Mouse (Mus musculus): ENCODE data around the gene Nectin2. TPM values are rescaled to one million over a fixed set of nuclear protein-coding genes. Genes with fewer than 3 reads are reported as not detected.
"Not testable (repeated sequence)": the region's sequence is repeated elsewhere in the genome, so short reads cannot be mapped to it uniquely, and the experiment has no call there.

Nectin2 gene
- polyA plus RNA-seq, 1 experiment from 2014 or later = 34.6 TPM

- 92% methylated on average over 4 of the region's 4 CpGs for WGBS
- H3K4me3 ChIP-seq = no peak overlapping the region
- no peak for ATAC-seq
- no peaks in the 10 kb centered on the region for H3K27me3 ChIP-seq
- H3K27ac ChIP-seq = no peak overlapping the region
- no peak overlapping the region for H3K4me2 ChIP-seq
- H3K4me1 ChIP-seq = no peaks in the 10 kb centered on the region
- no peaks in the 10 kb centered on the region for H3K36me3 ChIP-seq (ENCODE audit: poor library complexity, severe bottlenecking)
- H3K9ac ChIP-seq = no peak overlapping the region
- H3K9me3 ChIP-seq (replicated peaks) = no peaks in the 10 kb centered on the region
These were observed 59.4 kb downstream of the Nectin2 start for GRCm38 (mm10) chr7:19690845-19691244.

GRCm38 (mm10) chr7:19688611-19689010, 61.7 kb downstream of the Nectin2 start:
- H3K4me3 ChIP-seq = no peak overlapping the region
- no peaks in the 10 kb centered on the region for H3K4me1 ChIP-seq
- no peak overlapping the region for H3K4me2 ChIP-seq
- no peaks in the 10 kb centered on the region for H3K27me3 ChIP-seq
- H3K9ac ChIP-seq = no peak overlapping the region
- no peaks in the 10 kb centered on the region for H3K36me3 ChIP-seq (ENCODE audit: poor library complexity, severe bottlenecking)
- no peak overlapping the region for H3K27ac ChIP-seq
- 93% methylated on average over 2 of the region's 2 CpGs for WGBS
- no peaks in the 10 kb centered on the region for H3K9me3 ChIP-seq (replicated peaks)
- no peak for ATAC-seq

GRCm38 (mm10) chr7:19688101-19688500, 62.2 kb downstream of the Nectin2 start:
- Histone ChIP-seq H3K9me3 (replicated peaks) (no peaks in the 10 kb centered on the region), H3K4me3 (no peak overlapping the region), H3K9ac (no peak overlapping the region), H3K36me3 (ENCODE audit: poor library complexity, severe bottlenecking) (no peaks in the 10 kb centered on the region), H3K4me1 (no peaks in the 10 kb centered on the region), H3K27ac (no peak overlapping the region), H3K4me2 (no peak overlapping the region), H3K27me3 (no peaks in the 10 kb centered on the region)
- 92% methylated on average over 10 of the region's 10 CpGs for WGBS
- ATAC-seq = no peak

DNA sequence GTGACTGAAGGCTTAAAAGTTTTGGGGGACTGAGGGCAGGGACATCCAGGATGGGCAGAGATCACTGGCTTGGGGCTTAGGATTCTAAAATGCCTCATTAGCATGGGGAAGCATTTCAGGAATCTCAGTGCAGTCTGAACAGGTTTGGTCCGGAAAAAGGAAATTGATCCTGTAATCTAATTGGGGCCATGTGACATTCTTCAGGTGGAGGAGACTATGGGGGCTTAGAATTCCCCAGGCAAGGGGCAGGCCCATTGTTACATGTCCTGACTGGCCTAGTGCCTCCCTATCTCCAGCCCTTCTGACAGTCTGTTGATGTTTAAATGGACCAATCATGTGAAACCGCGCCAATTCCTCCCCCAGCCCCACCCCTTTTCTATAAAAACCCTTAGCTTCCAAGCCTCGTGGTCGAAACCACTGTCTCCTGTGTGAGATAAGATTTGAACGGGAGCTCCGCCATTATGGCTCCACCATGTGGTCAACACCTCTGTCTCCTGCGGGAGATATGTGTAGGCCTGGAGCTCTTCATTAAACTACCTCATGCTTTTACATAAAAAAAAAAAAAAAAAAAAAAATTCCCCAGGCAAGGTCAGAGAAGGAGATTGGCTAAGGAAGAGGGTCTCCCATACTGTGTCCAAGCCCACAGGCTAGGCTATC, 63.2 kb downstream of the Nectin2 start:
- not testable (repeated sequence) for ATAC-seq; H3K4me3 ChIP-seq; H3K9me3 ChIP-seq (replicated peaks); H3K4me2 ChIP-seq; H3K36me3 ChIP-seq (ENCODE audit: poor library complexity, severe bottlenecking); H3K27ac ChIP-seq; H3K4me1 ChIP-seq; H3K9ac ChIP-seq; H3K27me3 ChIP-seq
- 73% methylated on average over 8 of the region's 8 CpGs for WGBS

DNA sequence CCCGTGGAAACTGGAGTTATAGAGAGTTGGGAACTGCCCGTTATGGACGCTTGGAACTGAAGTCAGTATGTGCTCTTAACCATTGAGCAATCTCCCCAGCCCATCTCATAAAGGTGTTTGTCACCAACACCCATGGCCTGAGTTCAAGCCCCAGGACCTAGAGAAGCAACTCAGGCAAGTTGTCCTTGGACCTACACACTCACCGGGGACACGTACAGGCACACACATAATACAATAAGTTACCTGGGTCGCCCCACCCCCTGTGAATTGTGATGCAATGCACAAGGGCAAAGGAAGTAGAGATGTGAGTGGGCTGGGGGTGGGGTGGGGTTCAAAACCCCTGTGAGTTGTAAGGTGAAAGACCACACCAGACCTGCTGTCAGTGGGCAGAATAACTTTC, 63.8 kb downstream of the Nectin2 start:
- 92% methylated on average over 6 of the region's 6 CpGs for WGBS
- no peak overlapping the region for H3K27ac ChIP-seq

GRCm38 (mm10) chr7:19685374-19685773, 64.9 kb downstream of the Nectin2 start:
- no peaks in the 10 kb centered on the region for H3K4me1 ChIP-seq
- H3K36me3 ChIP-seq (ENCODE audit: poor library complexity, severe bottlenecking) = no peaks in the 10 kb centered on the region
- H3K27me3 ChIP-seq = no peaks in the 10 kb centered on the region
- H3K4me2 ChIP-seq = no peak overlapping the region
- H3K27ac ChIP-seq = no peak overlapping the region
- 64% methylated on average over 4 of the region's 4 CpGs for WGBS
- no peak for ATAC-seq
- H3K4me3 ChIP-seq = no peak overlapping the region
- H3K9ac ChIP-seq = no peak overlapping the region
- H3K9me3 ChIP-seq (replicated peaks) = no peaks in the 10 kb centered on the region

More for the DNA sequence above, 63.8 kb downstream of the Nectin2 start:
- no peak overlapping the region for H3K4me3 ChIP-seq
- no peaks in the 10 kb centered on the region for H3K36me3 ChIP-seq (ENCODE audit: poor library complexity, severe bottlenecking)
- H3K27me3 ChIP-seq = no peaks in the 10 kb centered on the region
- H3K9me3 ChIP-seq (replicated peaks) = no peaks in the 10 kb centered on the region
- no peak overlapping the region for H3K4me2 ChIP-seq
- H3K9ac ChIP-seq = no peak overlapping the region
- no peaks in the 10 kb centered on the region for H3K4me1 ChIP-seq
- no peak for ATAC-seq

GRCm38 (mm10) chr7:19683771-19684201, 66.5 kb downstream of the Nectin2 start:
- no peak overlapping the region for H3K9ac ChIP-seq
- no peak overlapping the region for H3K27ac ChIP-seq
- no peak overlapping the region for H3K4me3 ChIP-seq
- ATAC-seq = no peak
- no peak overlapping the region for H3K4me2 ChIP-seq
- WGBS = 94% methylated on average over 6 of the region's 6 CpGs
- H3K27me3 ChIP-seq = no peaks in the 10 kb centered on the region
- no peaks in the 10 kb centered on the region for H3K36me3 ChIP-seq (ENCODE audit: poor library complexity, severe bottlenecking)
- H3K9me3 ChIP-seq (replicated peaks) = no peaks in the 10 kb centered on the region
- no peaks in the 10 kb centered on the region for H3K4me1 ChIP-seq

- 77% methylated on average over 3 of the region's 3 CpGs for WGBS
- no peak overlapping the region for H3K27ac ChIP-seq
- H3K27me3 ChIP-seq = no peaks in the 10 kb centered on the region
- H3K4me1 ChIP-seq = no peaks in the 10 kb centered on the region
- no peaks in the 10 kb centered on the region for H3K36me3 ChIP-seq (ENCODE audit: poor library complexity, severe bottlenecking)
- H3K9ac ChIP-seq = no peak overlapping the region
- no peak overlapping the region for H3K4me2 ChIP-seq
- no peak overlapping the region for H3K4me3 ChIP-seq
- H3K9me3 ChIP-seq (replicated peaks) = no peaks in the 10 kb centered on the region
- no peak for ATAC-seq
These were observed 67.3 kb downstream of the Nectin2 start for GRCm38 (mm10) chr7:19682979-19683378.

DNA sequence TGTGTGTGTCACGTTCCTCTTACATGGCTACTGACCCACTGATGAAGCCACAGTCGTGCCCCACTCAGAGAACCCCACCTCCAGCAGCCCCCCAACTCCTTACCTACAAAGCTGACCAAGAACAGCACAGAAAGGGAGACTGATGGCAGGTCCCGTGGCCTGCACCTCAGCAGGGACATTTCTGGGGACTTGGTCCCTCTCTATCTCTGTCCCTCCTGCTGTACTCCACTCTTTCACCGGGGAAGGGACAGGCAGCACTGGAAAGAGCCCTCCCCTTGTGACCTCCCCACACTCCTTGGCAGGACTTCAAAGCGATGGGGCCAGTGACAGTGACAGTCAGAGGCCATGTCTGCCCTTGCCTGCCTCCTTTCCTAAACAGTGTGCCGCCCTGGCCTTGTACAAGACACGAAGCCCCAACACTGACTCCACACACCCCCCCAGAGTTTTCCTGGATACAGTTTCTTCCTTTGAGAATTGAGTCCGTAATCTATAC, 69.0 kb downstream of the Nectin2 start, which contains the start of the genes Gm44805 and Apoc4:
TSS of gene Gm44805 (minus strand) at position 222 of the 493 bp plus-strand sequence.
TSS of gene Apoc4 (minus strand) at position 278 of the 493 bp plus-strand sequence.
- Histone ChIP-seq H3K4me3 (no peak within 1 kb of the TSS), H3K36me3 (ENCODE audit: poor library complexity, severe bottlenecking) (no peaks in the 10 kb centered on the region), H3K27ac (no peak within 1 kb of the TSS), H3K9ac (no peak within 1 kb of the TSS), H3K27me3 (no peaks in the 10 kb centered on the region), H3K4me1 (no peaks in the 10 kb centered on the region), H3K9me3 (replicated peaks) (no peaks in the 10 kb centered on the region), H3K4me2 (no peak within 1 kb of the TSS)
- 61% methylated on average over 8 of the region's 8 CpGs for WGBS
- no peak for ATAC-seq

DNA sequence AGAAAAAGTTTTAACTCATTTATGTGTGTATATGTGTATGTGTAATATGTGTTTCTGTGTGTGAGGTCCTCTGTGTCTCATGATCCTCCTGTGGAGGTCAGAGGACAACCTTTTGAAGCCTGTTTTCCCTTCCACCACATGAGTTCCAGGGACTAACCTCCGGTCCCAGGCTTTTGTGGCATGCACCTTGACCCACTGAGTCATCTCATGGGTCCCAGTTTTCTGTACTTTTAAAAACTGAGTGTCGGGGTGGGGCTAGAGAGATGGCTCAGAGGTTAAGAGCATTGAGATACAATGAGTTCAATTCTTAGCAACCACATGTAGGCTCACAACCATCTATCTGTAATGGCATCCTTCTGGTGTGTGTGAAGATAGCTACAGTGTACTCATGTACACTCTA, 69.6 kb downstream of the Nectin2 start:
- Histone ChIP-seq H3K36me3 (ENCODE audit: poor library complexity, severe bottlenecking) (no peaks in the 10 kb centered on the region), H3K27ac (no peak overlapping the region), H3K9me3 (replicated peaks) (no peaks in the 10 kb centered on the region), H3K9ac (no peak overlapping the region), H3K4me2 (no peak overlapping the region), H3K27me3 (no peaks in the 10 kb centered on the region), H3K4me3 (no peak overlapping the region), H3K4me1 (no peaks in the 10 kb centered on the region)
- no peak for ATAC-seq
- 94% methylated on average over 2 of the region's 2 CpGs for WGBS

GRCm38 (mm10) chr7:19678901-19679300, 71.4 kb downstream of the Nectin2 start:
- Histone ChIP-seq H3K9ac (no peak overlapping the region), H3K4me1 (no peaks in the 10 kb centered on the region), H3K9me3 (replicated peaks) (no peaks in the 10 kb centered on the region), H3K36me3 (ENCODE audit: poor library complexity, severe bottlenecking) (no peaks in the 10 kb centered on the region), H3K4me2 (no peak overlapping the region), H3K27ac (no peak overlapping the region), H3K27me3 (no peaks in the 10 kb centered on the region), H3K4me3 (no peak overlapping the region)
- ATAC-seq = no peak
- 80% methylated on average over 3 of the region's 3 CpGs for WGBS

DNA sequence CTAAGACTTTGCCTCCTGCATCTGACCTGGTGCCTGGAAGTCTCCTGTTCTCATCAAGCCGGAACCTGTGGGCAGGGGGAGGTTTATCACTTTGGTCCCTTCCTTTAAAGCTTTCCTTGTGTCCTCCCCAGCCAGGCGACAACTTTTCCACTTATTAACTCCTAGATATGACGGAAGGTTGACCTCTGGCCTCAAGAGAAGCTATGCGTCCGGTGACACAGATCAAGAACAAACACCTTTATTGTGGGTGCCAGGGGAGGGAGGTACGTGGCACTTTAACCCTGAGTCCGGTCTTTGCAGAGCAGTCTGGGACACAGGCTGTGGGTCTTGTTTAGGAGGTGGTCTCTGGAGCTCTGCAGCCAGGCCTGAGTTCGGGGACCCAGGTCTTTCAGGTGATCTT, 72.4 kb downstream of the Nectin2 start, which contains the start of gene Apoc2:
TSS of gene Apoc2 (minus strand) at position 70 of the 400 bp plus-strand sequence.
- Histone ChIP-seq H3K9ac (no peak within 1 kb of the TSS), H3K4me1 (no peaks in the 10 kb centered on the region), H3K27ac (no peak within 1 kb of the TSS), H3K4me2 (no peak within 1 kb of the TSS), H3K9me3 (replicated peaks) (no peaks in the 10 kb centered on the region), H3K4me3 (no peak within 1 kb of the TSS), H3K36me3 (ENCODE audit: poor library complexity, severe bottlenecking) (no peaks in the 10 kb centered on the region), H3K27me3 (no peaks in the 10 kb centered on the region)
- ATAC-seq = no peak
- WGBS = 79% methylated on average over 8 of the region's 8 CpGs

DNA sequence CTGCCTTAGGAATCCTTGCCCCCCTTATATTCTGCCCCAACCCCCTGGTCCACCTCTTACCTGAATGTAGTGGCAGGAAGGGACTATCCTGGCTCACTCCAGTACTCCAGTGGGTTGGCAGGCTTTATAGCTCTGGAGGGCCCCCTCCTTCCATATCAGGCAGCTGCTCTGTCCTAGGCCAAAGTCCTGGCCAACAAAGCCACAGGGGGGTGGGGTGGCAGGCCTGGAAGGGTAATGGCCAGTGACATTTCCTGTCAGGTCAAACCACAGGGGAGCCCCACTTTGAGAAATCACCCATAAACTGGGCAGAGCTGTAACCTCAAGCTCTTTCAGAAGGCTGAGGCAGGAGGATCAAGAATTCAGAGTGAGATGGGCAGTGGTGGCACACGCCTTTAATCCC, 73.6 kb downstream of the Nectin2 start:
- Histone ChIP-seq H3K27ac (no peak overlapping the region), H3K36me3 (ENCODE audit: poor library complexity, severe bottlenecking) (no peaks in the 10 kb centered on the region), H3K9me3 (replicated peaks) (no peaks in the 10 kb centered on the region), H3K4me2 (no peak overlapping the region), H3K4me3 (no peak overlapping the region), H3K9ac (no peak overlapping the region), H3K4me1 (no peaks in the 10 kb centered on the region), H3K27me3 (no peaks in the 10 kb centered on the region)
- 69% methylated on average over 1 of the region's 1 CpGs for WGBS
- ATAC-seq = no peak
